Mouse (Mus musculus) lung, postnatal 25 days (tissue): ENCODE data around the gene Cep55.

Experiments
- DNase-seq: peaks from one replicate; pipeline ENCODE4 v3.0.0; 2022; ENCODE audit warnings: low spot score

Gene Cep55

DNA sequence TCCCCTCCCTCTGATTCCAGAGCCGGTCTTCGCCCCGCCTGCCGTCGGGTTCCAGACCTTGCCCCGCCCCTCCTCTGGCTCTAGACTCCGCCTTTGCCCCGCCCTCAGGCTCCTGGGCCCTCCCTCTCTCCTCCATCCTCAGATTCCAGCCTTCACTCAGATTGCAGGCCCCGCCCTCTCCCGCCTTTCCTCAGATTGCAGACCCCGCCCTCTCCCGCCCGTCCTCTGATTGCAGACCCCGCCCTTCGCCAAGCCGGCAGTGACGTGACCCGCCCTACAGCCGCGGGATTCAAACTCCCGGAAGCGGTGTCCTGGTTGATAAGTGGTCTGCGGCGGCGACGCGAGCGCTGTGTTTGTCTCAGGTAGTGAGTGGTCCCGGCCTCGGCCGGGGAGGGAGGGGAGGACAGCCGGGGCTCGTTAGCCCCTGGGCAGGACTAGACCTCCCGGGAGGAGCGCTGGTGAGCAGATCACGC lies at the start of gene Cep55:
Gene Cep55, plus strand, starts transcription at position 292 of the 473 bp plus-strand sequence.
- peak; percentile 97 for DNase-seq

DNA sequence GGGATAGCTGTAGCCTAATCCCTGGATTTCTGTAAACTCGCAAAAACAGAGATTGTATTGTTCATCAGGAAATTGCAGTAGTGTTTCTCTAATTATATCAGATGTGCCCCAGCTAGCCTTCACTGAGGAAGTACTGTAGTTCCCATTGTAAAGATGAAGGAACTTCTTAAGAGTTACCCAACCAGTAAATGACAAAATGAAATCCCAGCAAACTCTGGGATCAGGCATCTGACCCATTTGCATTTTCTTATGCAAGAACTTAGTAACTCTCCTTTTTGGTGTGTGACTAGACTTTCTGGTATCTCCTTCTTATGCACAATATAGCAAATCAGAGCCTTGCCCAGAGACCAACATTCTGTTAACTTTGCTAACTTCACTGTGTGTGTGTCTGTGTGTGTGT lies 43.4 kb upstream of the Cep55 start:
- DNase-seq, result no peak

DNA sequence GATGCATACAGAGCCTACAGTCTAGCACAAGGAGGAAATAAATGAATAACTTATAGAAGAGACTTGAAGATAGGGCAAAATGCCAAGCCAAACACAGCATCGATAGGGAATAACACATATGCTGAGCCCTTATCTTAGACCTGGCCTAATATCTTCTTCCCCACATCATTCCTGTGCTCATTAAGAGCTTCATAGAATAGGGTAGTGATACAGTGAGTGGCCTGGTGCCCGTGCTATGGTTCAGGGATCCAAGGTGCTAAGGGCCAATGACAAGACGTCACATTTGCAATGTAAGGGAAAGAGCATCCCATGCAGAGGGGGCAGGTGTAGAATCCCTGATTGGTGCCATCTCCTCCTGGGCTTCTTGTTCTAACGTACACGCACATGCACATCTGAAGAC lies 40.4 kb upstream of the Cep55 start:
- no peak for DNase-seq

DNA sequence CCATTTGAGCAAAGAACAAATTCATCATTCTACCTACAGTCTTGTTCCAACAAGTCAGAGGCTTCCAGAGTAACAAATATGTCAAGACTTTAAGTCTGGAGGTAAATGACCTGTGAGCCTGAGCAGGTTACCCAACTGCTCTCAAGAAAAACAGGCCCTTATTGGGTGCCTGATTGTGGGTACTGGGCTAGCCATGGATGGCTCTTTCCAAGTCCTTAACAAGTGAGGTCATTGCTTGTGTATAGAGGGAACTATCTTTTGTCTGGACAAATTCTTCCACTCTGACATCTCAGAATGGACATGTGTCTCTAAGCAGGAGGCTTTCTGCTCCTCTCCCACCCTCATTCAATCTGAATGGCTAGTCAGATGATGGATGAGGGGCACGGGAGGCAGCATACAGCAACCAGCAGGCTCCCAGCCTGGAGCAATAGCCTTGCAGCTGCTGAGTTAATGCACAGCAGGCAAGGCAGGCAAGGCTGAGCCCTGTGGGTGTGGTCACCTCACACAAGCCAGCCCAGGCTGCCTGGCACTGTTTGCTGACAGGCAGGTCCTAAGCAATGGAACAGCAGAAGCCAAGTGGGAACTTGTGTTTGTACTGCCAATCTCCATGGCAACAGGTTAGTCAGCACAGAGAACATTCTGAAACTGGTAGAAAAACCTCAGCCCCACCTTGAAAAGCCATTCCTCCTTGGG lies 39.5 kb upstream of the Cep55 start:
- peak; percentile 95 for DNase-seq

DNA sequence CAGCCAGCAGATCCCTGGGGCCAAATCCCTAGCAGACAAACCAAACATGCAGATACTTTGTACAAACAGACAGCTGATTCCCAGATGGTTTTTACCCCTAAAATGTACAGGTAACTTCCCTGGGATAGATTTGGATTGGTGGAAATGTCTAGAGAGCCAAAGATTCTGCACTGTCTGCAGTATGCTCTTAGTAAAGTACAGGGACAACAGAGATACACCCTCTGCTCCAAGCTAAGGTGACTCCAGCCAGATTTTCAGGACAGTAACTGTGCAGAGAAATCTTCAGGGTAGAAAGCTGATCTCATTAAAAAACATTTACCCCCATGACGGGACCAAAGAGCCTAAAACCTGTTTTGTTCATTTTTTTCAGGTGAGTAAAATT lies 38.9 kb upstream of the Cep55 start:
- DNase-seq, result no peak

DNA sequence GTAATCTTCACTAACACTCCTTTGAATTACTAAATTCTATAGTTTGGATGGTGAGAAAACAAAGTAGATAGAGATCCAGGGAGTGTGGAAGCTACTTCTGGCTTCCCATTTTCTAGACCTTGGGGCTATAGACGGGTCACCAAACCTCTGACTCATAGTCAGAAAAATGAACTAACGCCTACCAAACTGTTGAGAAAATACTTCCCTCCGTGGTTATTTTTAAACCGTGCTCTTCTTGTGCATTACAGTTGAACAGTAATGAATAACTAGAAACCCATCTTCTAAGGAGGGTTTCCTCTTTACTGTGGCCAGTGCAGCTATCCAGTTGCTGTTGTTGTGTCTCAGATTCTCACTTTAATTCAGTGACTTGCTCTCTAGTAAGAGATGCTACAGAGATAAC lies 32.1 kb upstream of the Cep55 start:
- no peak for DNase-seq

DNA sequence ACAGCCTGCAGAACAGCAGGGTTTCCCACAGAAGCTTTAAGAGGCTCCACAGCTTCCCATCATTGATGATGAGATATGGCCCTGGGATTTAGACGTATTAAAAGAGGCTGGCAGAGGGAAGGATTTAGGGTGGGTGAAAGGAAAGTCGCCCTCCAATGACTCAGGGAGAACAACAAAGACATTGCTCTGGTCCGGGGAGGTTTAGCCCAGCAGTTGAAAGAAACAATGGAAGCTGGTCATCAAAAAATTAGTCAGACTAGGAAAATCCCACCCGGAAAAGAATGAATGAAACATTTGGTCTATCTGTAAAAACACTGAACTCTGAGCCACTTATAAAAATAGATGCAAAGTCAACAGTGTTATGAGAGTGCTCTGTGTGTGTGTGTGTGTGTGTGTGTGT lies 31.2 kb upstream of the Cep55 start:
- no peak for DNase-seq

DNA sequence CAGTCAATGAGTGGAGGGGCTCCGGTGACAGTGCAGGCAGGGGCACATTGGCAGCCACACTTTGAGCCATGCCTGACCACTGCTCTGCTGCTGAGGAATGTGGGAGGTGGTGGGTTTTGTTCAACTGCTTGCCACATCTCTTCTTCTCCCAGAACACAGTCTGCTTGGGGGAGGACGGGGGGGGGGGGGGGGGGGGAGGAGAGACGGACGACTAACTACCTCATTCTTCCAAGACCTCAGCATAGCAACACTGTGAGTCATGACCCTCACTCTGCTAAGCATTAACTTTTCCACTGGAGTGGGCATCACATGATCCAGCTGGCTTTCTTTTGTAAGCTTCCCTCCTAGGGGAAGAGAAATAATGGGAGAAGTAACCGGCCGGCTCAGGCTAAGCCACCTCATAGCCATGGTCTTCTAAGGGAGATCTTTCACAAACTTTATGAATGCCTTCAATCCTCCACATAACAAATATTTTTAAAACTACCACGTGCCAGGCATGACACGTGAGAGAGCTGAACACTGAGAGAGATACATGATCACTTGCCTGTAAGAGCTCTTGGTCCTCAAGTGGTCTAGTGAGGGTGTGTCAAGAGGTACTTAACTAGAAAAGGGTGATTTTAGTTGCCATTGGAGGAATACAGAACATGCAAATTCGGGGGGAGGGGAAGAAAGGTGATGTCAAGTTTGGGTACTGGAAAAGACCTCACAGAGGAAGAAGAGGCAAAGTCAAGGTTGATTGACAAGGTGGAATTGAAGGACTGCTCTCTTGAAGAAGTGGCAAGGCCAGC lies 29.4 kb upstream of the Cep55 start:
- peak; percentile 91 for DNase-seq

DNA sequence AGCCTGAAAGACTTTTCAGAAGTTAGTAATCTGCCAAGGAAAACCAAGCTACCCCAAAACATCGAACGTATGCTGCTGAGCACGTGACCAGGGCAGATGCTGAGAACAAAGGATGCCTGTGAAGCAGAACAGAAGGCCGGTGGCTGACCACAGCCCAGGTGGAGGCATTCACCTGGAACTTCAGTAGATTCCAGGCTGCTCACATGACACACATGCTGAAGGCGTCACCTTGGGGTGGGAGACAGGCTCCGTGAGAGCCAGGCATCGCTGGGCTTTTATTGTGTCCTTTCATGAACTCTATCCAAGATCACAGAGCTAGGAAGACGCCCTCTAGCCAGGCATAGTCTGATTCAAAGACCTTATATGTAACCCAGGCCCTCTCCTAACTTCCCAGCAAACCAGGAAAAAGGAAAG lies 28.6 kb upstream of the Cep55 start:
- DNase-seq, result no peak

DNA sequence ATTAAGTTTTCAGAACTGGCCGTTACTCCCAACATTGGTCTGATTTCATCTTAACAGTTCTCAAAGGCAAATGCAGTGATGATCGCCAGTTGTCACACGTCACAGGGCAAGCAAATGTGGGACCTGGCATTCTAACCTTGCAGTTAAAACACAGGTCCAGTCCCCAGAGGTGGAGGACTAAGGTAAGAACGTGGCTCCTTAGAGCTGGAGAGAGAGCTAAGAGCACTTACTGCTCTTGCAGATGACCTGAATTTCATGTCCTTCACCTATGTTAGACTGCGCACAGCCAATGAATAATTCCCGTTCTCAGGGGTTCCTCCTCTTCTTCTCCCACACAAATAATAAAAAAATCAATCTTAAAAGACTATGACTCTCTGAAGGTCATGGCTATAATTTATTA lies 27.4 kb upstream of the Cep55 start:
- no peak for DNase-seq

DNA sequence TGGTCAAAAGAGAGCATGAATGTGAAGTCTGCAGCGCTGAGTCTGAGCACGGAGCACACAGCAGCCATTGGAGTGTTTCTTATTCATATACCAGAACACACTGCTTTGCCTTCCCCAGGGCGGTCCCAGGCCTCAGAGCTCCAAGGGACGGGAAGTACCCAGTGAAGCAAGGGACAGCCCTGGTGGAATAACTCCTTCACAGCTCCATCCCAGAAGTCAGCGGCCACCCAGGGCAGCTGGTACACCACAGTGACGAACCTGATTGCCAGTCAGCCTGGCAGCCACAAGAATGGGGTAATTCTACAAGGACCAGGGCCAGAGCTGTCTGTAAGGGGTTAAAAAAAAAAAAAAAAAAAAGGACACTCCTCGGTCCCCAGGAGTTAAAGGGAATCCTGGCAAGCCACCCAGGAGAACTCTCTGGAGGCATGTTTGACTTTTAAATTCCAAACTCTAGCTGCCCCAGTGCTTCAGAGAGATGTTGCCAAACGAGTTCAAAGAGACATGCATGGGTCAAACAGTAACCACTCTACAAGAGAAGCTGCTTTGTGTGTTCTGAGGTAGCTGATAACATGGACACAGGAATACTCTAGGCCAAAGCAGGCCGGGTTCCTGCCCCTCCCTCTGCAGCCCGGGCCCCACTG lies 26.8 kb upstream of the Cep55 start:
- DNase-seq, result peak; percentile 79

DNA sequence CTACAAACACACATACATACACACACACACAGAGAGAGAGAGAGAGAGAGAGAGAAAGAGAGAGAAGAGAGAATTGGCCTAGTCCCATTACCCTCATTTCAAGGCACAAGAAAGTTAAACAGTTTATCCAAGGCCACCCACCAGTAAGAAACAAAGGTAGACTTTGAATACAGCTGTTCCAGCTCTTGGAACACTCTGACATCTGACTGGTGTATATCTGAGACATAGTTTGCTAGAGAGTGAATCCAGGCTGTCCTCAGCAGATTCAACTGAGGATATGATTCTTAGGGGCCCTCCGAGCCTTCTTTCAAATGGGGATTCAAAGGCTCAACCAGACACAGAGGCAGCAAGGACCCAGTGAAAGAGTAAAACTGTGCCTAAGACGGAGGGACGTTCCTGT lies 25.5 kb upstream of the Cep55 start:
- no peak for DNase-seq

DNA sequence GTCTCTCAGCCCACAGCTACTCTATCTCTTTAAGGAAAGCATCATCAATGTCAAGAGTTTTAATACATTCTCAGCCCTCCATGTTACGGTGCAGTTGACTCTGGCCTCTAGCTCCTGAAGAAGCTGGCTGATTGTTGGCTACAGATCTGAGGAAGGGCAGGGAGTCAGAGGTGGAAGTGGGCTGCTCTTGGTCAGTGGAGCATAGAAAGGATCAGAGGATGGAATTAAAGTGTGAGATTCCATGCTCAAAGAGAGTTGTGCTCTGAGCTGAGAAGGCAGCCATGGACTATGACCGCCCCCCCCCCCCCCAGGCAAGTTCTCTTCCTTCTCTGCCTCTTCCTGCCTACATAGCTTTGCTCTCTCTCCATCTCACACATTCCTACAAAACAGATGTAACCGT lies 24.9 kb upstream of the Cep55 start:
- DNase-seq, result no peak

DNA sequence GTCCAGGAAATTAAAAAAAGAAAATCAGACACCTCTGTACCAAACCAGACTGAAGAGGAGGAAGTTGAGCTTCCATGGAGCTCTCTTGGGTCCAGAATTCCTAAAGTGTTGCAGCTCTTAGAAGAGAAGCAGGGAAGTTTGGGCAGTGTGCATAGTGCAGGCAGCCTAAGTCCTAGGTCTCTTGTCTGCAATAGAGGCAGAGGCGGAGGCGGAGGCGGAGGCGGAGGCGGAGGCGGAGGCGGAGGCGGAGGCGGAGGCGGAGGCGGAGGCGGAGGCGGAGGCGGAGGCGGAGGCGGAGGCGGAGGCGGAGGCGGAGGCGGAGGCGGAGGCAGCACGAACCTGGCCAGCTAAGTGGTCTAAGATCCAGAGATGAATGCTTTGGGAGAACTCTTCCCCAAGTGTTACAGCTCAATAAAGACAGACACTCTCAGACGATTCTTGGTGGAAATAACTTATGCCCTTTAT lies 24.1 kb upstream of the Cep55 start:
- DNase-seq, result peak; percentile 74

DNA sequence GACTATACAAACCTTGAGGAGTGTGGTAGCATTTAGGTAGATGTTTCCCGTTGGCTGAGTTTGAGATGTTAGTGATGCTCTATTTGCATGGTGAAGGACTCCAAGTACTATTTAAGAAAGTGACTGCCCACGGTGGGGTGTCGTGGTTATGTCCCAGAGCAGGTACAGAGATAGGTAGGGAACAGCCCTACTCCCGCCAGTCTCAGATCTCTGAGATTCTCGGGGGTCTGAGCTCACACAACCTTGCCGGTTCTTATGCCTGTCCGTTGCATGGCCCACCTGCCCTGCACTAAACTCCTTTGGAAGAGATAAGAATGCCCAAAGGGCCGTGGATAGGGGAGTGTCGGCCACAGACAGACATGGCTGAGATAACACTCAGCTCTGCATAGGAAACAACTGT lies 23.7 kb upstream of the Cep55 start:
- no peak for DNase-seq

DNA sequence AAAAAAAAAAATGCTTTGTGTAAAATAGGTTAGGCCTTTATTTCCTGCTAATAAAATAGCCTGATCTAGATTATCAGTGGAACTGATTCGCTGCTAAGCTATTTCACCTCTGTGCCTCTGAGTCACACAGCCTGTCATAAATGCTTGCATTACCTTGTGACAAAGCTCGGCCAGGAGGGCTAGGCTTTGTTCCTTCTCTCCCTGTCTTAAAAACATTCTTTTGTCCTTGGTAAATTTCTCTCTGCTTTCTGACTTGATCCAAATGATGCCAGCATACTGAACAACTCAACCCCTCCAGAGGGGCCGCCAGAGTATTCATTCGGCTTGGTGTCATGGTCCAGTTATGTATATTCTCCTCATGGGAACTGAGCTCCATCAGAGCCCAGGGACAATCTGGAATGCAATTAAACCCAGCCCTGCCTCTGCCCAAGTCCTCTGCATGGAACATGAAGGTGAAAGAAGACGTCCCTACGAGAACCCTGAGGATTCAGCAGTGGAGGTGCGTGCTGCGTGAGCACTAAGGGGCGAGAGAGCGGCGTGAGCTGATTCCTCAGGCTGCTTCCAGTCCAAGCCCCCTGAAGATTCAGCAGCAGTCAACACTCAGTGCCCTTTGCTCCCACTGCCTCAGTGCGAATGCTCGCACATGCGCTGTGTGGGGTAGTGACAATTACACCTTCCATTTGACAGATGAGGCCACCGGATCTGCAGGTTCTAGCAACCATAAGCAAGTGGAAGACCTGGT lies 21.6 kb upstream of the Cep55 start:
- DNase-seq, result no peak

DNA sequence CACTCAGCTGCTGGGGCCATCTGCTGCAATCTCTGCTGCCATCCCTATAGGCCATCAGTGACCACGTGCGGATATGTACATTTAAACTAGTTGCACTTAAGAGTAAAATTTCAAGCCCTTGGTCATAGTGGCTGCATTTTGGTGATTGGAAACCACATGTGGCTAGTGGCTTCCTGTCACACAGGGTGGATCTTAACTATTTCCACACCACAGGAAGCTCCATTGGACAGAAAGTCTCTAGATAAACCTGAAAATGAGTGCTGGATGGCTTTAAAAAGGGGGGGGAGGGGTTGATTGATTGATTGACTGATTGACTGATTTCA lies 21.1 kb upstream of the Cep55 start:
- DNase-seq, result no peak

DNA sequence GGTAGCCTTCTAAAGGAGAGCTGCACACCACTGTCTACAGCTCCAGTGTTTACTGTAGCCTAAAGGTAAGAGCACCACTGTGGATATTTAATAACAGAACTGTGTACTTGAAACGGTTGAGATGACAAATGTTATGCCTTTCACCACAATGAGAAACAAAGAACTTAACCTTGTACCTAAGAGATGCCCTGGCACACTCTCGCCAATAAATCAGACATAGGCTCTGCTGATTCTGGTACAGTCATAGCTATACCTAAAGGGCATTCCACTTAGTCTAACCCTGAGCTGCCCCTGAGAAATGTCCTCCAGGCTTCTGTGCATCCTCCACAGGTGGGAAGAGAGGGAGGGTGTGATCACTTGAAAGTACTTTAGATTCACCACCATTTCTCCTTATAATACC lies 20.1 kb upstream of the Cep55 start:
- no peak for DNase-seq

DNA sequence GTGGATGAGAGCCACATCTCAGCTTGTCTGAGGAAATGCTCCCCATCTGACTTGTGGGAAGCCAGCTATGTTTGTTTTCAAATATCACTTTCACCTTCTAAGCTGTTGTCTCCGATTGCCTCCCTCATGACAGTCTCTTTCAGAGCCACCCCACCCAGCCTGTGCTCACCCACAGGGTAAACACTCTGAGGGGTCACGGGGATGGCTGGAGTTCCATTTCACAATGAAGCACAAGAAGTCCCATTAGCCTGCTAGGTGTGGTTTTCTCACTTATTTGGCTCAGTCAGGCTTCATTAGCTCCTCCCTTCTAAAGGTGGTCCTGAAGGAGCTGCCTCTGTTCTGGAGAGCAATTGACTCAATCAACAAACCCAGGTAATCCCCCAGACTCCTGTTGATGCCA lies 19.0 kb upstream of the Cep55 start:
- DNase-seq, result peak; percentile 60

DNA sequence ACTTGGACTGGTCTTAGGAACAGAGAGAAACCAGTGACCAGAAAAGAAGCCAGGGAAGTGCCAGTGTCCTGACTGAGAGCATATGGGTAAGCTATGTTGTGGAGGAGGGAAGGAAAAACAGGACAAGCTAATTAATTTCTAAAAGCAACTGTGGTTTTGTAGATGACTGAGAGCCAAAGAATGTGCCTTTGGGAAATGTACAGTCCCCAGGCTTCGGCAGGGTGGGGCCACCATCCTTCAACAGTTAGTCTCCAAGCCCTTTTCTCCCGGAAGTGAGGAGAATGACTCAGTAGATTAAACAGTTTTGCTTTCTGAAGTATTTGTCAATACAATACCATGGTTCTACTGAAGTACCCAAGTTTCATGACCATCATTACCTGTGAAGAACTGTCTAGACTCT lies 16.5 kb upstream of the Cep55 start:
- DNase-seq, result peak; percentile 74

DNA sequence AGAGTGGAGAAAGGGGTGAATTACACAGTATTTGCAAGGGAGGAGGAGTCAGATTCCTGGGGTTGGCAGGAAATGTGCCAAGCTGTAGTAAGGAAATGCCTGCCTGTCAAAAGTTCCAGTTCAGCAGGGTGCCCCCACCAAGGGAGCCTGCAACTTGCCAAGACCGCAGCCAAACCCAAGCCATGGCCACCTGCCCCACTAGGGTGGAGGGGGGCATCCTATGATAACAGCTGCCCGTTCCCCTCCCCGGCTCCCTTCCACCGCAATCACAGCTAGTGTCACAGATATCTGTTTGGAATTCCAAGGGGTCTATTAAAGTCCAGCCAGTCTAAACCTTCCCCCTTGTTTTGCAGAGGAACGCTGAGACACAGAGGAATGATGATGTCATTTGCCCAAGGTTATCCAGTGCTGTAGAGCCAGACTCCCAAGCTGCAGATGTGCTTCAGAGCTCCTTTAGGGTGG lies 12.5 kb upstream of the Cep55 start:
- DNase-seq, result no peak

DNA sequence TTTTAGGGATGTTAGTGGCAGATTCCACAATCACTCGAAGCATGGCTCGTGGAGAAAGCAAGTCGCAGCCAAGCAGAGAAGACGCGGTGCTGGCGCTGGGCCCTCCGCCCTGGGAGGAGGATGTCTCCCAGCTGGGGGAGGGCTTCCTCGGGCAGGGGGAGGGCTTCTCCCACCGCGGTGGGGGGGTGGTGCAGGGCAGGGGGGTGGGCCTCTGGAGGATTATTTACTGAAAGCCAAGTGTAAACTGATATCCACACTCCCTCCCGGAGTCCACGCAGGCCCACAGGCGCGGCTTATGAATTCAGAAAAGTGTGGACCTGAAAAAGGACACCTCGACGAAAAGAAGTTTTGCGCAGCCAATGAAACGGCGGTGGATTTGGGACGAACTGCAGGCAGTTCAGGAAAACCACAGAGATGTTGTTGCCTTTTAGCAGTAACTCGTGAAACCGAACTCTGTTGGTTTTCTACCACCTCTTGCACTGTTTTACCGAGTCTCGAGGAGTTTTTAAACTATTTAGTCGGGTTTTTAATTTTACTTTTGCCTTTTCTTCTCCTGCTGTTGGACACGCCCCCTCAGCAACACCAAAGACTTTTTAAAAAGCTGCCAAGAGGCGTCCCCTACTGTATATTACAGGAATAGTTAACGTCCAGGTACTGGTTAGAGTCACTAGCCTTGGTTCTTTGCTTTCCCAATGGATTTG lies 11.4 kb upstream of the Cep55 start, which contains the start of gene Myof:
Gene Myof, minus strand, starts transcription at position 297 of the 701 bp plus-strand sequence.
- DNase-seq, result peak; percentile 76
